Mouse (Mus musculus) kidney, postnatal 25 days (tissue): ENCODE results near the gene Plg.

Source experiments
- DNase-seq, 2 experiments: peaks; one replicate each; pipeline ENCODE4 v3.0.0; 2021; ENCODE audit warnings: mixed read lengths in 2 of 2

Gene Plg

GRCm38 (mm10) chr17:12377981-12378705, at the start of gene Plg:
Gene Plg (plus strand): TSS chr17:12378608.
- no peak for DNase-seq

DNA sequence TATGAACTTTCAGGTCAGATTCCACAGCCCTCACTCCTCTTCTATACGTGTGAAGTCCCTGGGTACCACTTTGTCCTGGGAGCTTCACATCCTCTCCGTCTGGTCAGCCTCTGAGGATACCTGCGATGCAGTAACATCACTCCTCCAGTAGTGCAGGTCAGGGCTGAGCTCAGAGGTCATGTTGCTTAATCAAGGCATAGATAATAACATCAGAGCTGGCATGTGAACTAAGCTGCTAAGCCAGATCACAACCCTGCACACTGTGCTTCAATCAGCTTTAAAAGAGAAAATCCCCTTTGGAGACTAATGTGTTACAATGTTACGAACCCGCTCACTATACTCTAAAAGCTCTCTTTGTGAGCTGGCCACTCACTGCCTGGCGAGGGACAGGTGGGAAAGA, 43.3 kb upstream of the Plg start:
- DNase-seq: no peak

DNA sequence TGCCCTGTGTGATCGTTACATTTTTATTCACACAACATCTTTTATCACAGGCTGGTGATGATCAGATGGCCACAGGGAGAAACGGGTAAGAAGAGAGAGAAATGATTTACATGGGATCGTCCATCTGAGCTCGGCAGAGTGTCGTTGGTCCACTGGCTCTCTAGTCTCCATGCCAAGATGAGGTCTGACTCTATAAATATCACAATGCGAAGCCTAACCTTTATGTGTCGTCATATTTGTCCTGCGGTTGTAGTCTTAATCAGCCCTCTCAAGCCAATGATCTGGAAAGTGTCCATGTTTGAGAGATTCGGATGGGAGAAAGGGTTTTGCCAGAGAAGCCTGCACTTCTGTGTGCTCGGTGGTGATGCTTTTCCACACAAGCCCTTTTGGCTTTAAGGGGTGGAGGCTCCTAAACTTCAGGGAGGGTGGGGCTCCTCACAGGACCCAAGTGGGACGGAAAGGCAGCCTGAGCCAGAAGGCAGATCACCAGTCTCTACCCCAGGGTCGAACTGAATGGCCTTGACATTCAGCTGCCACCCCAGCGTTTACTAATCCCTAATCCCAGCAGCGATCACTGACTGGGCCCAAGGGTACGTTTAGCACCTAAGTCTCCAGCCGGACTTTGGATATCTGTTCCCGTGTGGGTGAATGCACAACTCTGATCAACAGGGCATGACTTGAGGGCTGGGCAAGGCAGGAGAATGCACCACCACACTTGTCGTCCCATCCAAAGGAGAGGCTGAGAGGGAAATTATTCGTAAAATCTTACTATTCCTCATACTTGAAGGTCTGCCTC, 42.1 kb upstream of the Plg start:
- peak; percentile 50 to 75 for DNase-seq

DNA sequence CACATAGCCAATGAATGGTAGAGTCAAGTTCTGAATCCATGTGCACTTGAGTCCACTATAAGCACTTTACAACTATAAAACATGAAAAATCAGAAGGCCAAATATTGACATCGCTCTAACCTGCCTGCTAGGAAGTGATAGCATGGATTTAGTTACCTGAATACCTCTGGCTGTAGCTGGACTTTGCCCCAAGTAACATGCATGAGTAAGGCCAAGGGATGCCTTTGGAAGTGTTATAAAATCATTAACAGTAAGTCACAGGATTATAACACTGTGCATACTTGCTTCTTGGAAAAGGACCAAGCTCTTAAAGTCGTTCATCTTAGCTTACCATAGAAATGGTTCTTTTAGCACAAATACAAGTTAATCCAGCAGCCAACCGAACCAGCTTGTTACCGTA, 41.3 kb upstream of the Plg start:
- DNase-seq: peak; percentile 55 to 65

DNA sequence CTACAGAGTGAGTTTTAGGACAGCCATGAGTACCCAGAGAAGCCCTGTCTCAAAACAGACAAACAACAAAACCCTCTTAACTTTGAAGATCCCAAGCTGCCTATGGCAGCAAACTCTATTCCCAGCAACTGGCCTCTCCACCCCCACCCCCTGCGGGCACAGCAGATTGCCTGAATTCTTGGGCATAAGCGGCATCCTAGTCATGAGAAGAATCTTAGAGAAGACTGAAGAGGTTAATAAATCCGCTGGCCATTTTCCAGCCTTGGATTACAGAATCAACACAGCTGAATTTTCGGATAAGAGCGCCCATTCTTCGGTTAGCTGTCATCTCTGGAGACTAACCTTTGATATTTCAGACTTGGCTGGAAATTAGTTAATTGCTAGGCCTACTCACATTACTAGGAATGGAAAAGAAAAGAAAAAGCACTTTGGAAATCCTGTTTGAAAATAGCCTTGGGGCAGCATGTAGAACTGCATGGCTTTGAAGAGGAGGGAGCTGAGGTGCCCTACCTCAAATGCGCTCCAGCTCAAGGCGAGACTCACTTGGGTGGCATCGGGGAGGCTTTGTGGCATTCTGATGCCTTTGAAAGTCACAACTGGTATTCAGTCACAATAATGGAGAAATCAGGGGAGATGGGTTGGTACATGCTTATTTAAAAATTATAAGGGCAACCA, 34.6 kb upstream of the Plg start:
- no peak for DNase-seq

DNA sequence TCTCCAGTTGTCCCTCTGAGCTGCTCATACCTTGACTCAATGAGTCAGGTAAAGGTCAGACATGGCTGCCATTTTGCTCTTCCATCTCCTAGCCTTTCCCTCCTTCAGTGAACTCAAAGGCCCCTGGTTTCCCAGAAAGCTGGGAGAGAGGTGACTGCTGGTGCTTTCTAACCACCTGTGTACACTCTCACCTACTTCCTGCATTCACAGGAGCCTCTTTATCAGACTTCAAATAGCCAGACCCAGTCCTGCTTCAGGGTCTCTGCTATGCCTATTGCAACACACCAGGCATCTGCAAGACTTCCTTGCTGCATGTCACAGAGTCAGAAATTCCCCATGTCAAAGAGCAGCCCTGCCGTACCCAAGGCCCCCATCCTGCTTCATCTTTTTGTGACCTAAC, 30.9 kb upstream of the Plg start:
- DNase-seq: no peak

- no peak for DNase-seq
These were observed 26.8 kb upstream of the Plg start for GRCm38 (mm10) chr17:12351564-12351963.

DNA sequence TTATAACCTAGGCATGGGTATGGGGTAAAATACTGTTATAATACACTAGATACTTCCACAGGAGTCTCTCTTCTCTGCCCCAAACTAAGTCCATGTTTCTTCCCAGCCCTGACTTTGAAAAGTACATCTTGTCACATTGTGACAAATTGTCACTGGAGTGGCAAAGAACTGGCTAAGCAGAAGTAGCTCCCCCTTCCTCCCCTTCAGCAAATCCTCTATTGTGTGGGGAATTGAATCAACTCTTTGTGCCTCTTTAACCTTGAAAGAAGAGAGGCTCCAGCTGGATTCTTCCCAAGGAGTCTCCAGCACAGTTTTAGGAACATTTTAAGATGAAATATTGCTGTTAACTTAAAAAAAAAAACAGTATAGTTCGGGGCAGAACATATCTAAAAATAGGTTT, 25.6 kb upstream of the Plg start:
- DNase-seq: no peak

- DNase-seq: no peak
These were observed 18.5 kb upstream of the Plg start for GRCm38 (mm10) chr17:12359876-12360275.

GRCm38 (mm10) chr17:12363601-12364425, 14.6 kb upstream of the Plg start:
- no peak for DNase-seq

DNA sequence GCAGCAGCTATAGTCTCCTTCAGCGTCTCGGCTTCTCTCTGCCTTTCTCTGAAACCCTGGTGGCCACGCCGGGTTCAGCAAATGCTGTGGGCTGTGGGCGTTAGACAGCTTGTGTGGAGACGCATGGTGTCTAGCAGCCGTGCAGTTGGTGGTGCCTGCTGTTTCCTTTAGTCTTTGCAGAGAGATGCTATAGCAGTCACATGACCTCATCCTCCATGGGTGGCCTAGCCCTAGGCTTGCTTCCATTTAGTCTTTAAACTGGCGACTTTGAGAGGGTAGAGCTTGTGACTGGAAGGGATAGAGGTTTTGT, 14.0 kb upstream of the Plg start:
- DNase-seq: no peak

DNA sequence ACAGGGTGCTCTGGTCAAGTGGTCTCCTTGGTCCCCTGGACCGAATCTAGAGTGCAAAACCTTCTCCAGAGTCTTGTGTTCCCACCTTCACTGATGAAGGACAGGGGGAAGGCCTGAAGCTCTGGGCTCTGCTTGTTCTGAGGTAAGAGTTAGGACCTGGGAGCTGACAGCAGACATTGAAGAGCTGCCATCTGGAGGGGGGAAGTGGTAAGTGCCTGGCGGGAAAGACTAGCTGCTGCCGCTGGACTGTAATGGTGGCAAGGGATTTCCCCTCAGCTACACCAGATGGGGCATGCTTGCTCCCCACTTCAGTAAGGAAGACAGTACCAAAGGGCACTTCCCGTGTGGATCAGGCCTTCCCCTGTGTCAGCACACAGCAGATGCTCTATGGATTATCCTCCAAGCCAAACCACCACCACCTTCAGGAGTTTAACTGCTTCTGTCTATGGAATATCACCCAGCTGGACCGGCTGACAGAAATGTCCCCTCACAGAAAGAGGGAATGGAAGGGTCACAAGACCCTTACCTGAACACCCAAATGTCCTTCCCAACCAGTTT, 11.0 kb upstream of the Plg start:
- DNase-seq: peak; percentile 75 to 79

DNA sequence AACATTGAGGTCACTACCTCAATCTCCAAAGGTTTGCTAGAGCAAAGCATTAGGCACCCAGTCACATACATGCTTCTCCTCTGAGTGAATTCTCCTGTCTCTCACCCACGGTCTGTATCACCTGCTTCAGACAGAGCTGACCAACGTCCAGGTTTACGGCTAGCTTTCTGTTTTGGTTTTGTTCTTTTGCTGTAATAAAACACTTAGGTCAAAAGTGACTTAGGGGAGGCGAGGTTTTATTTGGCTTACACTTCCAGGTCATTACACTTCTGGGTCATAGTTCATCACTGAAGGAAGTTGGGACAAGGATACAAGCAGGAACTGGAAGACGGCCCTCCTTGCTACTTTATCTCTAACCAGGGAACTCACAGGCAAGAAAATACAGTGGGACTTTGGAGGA, 9.0 kb upstream of the Plg start:
- DNase-seq: no peak

DNA sequence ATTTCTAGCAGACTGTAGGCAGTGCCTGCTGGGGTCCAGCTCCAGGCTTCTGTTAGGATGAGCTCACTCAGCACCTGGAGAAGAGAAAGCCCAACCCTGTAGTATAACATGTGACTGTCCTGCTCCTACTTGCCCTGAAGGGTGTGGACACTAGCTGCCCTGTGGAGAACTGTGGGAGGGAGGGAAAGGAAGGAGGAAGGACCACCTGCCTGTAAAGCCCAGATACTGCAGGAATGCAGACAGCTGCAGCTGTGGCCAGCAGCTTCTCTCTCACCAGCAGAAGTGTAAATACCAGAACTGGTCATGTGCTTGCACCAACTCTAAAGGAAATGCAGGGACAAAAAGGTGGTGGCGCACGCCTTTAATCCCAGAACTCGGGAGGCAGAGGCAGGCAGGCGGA, 8.1 kb upstream of the Plg start:
- peak in 1 of 2 experiments; percentile 32 for DNase-seq

DNA sequence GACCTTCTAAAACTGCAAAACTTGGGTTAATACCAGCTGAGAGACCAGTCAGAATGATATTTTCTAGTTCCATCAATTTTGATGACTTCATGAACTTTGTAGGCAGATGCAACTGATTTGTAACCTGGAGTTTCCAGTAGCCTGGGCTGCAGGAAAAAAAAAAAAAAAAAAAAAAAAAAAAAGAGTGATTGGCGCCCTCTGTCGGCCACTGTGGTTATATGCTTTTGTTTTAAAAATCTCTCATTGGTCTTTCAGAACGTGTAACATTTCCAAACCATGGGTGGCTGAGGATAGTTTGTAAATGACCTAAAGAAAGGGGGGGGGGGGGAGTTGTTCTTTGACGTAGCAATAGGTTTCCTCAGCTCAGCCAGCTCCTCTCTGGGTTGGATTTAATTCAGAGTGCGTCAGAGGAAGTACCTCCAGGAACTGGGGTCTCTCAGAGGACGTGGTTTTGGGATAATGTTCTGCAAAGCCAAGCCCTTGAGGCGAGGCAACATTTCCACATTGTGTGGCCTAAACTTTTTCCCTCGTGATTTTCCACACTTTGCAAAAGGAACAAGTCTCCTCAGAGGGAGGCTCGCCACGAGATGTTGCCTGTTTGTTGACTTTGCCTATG, 7.0 kb upstream of the Plg start:
- peak; percentile 24 to 45 for DNase-seq

- DNase-seq: peak; percentile 78 to 88
These were observed 6.4 kb upstream of the Plg start for GRCm38 (mm10) chr17:12372021-12372420.

- no peak for DNase-seq
These were observed 4.7 kb upstream of the Plg start for GRCm38 (mm10) chr17:12373601-12374144.

GRCm38 (mm10) chr17:12380287-12380686, 1.9 kb downstream of the Plg start:
- DNase-seq: no peak

GRCm38 (mm10) chr17:12381579-12381978, 3.2 kb downstream of the Plg start:
- no peak for DNase-seq

- no peak for DNase-seq
These were observed 4.1 kb downstream of the Plg start for GRCm38 (mm10) chr17:12382531-12382930.

DNA sequence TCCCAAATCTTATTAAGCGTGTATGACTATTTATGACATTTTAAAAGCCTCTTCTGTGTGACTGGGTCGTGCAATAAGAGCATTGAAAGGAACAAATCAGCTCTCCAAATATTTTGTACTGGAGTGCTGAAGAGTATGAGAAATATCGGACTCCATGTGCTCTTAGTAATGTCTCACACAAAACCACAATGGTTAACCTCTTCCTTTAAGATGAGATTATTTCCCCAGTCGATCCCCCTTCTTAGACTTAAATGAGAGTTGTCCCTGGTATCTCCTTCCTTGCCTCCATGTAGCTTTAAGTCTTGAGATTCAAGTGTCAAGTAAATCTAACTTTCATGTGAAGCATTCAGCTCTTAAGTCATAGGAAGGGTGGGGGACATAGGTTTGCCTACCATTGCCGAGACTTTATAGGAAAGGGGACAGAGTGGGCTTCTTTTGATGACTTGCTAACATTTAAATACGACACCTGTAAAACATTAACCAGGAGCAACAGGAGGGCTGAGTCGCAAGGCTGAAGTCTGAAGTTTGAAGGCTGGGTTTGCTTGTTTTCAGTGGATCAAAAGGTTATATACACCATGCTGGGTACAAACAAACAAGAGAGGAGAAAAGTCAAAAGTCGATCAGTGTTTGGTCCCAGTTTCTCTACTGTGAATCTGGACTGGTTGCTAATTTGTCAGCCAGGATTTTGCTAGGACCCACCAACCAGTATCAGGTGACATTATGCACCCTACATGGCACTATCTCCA, 6.8 kb downstream of the Plg start:
- DNase-seq: no peak
